Mouse (Mus musculus) monocyte, adult 59 days (primary cell): Measurements from ENCODE around the gene Vmn1r107. TPM values are rescaled to one million over a fixed set of nuclear protein-coding genes. Genes with fewer than 3 reads are reported as not detected.

Experiments
- total RNA-seq, 2 experiments: library from RNA; stranded (reverse); gene quantifications; one replicate each; pipeline ENCODE4 v1.2.4; 2023

Vmn1r107 gene
- total RNA-seq = not detected

DNA sequence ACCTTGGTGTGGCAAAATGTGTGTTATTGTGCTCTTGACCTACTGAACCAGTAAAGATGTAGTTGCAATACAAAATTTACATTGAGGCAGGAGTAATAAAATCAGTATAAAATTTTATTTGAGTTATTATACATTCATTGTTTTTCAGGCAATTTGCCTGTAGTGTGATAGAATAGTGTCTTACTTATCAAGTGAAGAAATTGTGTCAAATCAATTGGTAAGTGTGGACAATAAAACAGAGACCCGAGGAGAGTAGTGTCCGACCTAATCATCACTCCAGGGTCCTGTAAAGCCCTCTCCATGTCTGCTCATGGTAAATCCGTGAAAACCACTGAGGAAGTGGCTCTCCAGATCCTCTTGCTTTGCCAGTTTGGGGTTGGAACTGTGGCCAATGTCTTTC lies at the start of gene Vmn1r107:
Gene Vmn1r107, plus strand, starts transcription at position 301 of the 400 bp plus-strand sequence.

DNA sequence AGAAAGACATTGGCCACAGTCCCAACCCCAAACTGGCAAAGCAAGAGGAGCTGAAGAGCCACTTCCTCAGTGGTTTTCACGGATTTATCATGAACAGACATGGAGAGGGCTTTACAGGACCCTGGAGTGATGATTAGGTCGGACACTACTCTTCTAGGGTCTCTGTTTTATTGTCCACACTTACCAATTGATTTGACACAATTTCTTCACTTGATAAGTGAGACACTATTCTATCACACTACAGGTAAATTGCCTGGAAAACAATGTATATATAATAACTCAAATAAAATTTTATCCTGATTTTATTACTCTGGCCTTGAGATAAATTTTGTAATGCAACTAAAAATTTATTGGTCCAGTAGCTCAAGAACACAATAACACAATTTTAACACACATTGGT lies 34.4 kb downstream of the Vmn1r107 start, which contains the start of gene Vmn1r111:
Gene Vmn1r111, minus strand, starts transcription at position 101 of the 400 bp plus-strand sequence.

Other genes with a start within 250 kb of the Vmn1r107 start
- gene Vmn1r101, start 226.3 kb upstream of the Vmn1r107 start, total RNA-seq = not detected
- gene Gm10670, start 194.0 kb upstream of the Vmn1r107 start, total RNA-seq = not detected
- gene Vmn1r103, start 158.4 kb upstream of the Vmn1r107 start, total RNA-seq = not detected
- not detected for gene Vmn1r104, start 135.1 kb upstream of the Vmn1r107 start, total RNA-seq
- not detected for gene Gm5726, start 123.2 kb upstream of the Vmn1r107 start, total RNA-seq
- gene Gm4141, start 92.7 kb upstream of the Vmn1r107 start, total RNA-seq = not detected
- not detected for gene Gm4513, start 69.9 kb upstream of the Vmn1r107 start, total RNA-seq
- not detected for gene Vmn1r111, start 34.3 kb downstream of the Vmn1r107 start, total RNA-seq
- not detected for gene Gm10668, start 61.7 kb downstream of the Vmn1r107 start, total RNA-seq
- not detected for gene Vmn1r112, start 102.3 kb downstream of the Vmn1r107 start, total RNA-seq
- gene Vmn1r113, start 118.4 kb downstream of the Vmn1r107 start, total RNA-seq = not detected
- not detected for gene Vmn1r114, start 143.3 kb downstream of the Vmn1r107 start, total RNA-seq
- gene Vmn1r115, start 176.1 kb downstream of the Vmn1r107 start, total RNA-seq = not detected
- not detected for gene Vmn1r116, start 203.3 kb downstream of the Vmn1r107 start, total RNA-seq
- not detected for gene Vmn1r117, start 215.2 kb downstream of the Vmn1r107 start, total RNA-seq
- gene Vmn1r118, start 243.4 kb downstream of the Vmn1r107 start, total RNA-seq = not detected